Mouse (Mus musculus) cortical plate, adult 2 months (tissue): ENCODE results near the gene Slc2a12. TPM values are rescaled to one million over a fixed set of nuclear protein-coding genes. Genes with fewer than 3 reads are reported as not detected.
A peak's percentile ranks its signal among the peaks of the same experiment; 100 is the strongest.

Source experiments
- H3K27ac ChIP-seq: fragments of 200-500 bp; 2 replicates; pipeline ENCODE4 v1.5.1; 2012; ENCODE audit warnings: low read length, control low read depth, inconsistent platforms; ENCODE audit not compliant: insufficient read depth
- H3K4me1 ChIP-seq: fragments of 200-500 bp; 2 replicates; pipeline ENCODE4 v1.6.1; 2011; ENCODE audit warnings: low read length; ENCODE audit not compliant: control insufficient read depth, insufficient read depth
- H3K4me3 ChIP-seq: fragments of 200-500 bp; 2 replicates; pipeline ENCODE4 v1.5.1; 2011; ENCODE audit warnings: mild to moderate bottlenecking, low read length, control low read depth; ENCODE audit not compliant: insufficient read depth
- CTCF ChIP-seq: fragments of 200-500 bp; IDR thresholded peaks from 2 replicates; pipeline ENCODE4 v1.5.1; 2011; ENCODE audit warnings: mild to moderate bottlenecking, control low read depth, low read length; ENCODE audit not compliant: insufficient read depth; ENCODE audit errors: extremely low read depth
- POLR2A ChIP-seq: fragments of 200-500 bp; IDR thresholded peaks from 2 replicates; pipeline ENCODE4 v1.6.1; 2011; ENCODE audit warnings: mild to moderate bottlenecking, low read length, control low read depth; ENCODE audit not compliant: insufficient read depth; ENCODE audit errors: extremely low read depth
- polyA plus RNA-seq: library from polyadenylated mRNA; depleted of rRNA; stranded (reverse); fragments of >200 nt; gene quantifications from 2 replicates; pipeline ENCODE4 v1.2.3, GENCODE M21; 2012

Slc2a12 gene
- polyA plus RNA-seq, 1 experiment, result 1.4 TPM

DNA sequence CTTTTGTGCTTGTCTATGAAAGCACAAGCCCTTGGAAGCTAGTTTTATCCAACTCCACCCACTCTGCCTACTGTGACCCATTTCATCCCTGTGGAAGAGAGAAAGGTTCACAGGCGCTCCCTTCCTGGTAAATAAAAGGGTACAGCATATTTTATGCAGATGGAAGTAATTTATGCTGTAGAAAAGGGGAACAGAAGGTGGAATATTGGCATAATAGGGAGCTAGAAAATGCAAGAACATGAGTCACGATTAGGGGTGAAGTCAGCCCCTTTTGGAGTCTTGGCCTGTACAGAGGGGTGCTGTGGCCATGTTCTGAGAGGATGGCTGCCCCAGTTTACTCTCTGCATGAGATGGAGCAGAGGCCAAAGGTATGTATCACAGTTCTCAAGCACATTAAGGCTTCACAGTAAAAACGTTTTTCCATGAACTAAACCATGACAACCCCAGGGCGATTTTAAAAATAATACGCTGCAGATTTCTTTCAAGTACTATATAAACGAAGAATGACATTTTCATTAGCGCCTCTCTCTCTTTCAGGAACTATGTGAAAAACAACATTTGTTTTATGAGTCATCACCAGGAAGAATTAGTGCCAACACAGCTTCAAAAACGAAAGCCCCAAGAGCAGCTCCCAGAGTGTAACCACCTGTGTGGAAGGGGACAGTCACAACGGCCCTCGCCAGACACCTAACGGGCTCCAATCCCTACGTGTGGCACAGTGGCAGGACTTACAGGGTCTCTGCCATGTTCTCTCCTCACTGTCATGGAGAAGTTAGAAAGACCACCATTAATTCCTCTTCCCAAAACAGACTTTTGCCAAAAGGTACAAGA lies 56.9 kb downstream of the Slc2a12 start:
- Histone ChIP-seq H3K27ac (peak overlapping the region; percentile 75), H3K4me1 (peaks cover 23% of the 10 kb centered on the region), H3K4me3 (no peak overlapping the region)
- TF ChIP-seq CTCF (no peak), POLR2A (no peak)

GRCm38 (mm10) chr10:22703844-22704243 lies 59.0 kb downstream of the Slc2a12 start:
- Histone ChIP-seq H3K27ac (no peak overlapping the region), H3K4me3 (no peak overlapping the region), H3K4me1 (peaks cover 23% of the 10 kb centered on the region)
- TF ChIP-seq POLR2A (no peak), CTCF (no peak)

GRCm38 (mm10) chr10:22708190-22708843 lies 63.5 kb downstream of the Slc2a12 start:
- H3K4me1 ChIP-seq, result peaks cover 3% of the 10 kb centered on the region; the same call in 1 of the 2 replicates
- H3K4me3 ChIP-seq, result no peak overlapping the region
- H3K27ac ChIP-seq, result no peak overlapping the region
- TF ChIP-seq CTCF (no peak), POLR2A (no peak)

DNA sequence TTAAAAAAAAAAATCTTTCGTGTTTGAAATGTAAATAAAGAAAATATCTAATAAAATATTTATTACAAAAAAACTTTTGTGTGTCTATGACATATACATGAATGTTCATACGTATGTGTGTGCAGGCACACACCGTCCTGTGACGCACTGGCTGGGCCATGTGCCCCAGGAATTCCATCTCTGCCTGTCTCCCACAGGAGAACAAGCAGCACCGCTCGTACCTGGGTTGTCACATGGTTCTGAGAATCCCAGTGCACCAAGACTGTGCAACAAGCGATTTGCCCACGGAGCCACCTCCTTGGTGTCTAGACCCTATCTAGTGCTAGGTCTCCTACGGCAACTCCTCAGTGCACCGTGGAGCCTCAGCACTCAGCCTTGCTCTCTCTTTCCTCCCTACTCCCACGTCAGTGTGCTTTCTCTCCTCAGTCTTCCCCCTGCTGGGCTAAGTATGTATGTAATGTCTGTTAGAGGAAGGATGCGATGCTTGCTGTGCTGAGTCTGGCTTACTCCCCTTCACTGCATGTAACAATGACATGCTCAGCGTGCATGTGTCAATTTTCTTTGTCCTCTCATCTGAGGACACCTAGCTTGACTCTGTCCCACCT lies 65.5 kb downstream of the Slc2a12 start:
- no peak overlapping the region for H3K4me3 ChIP-seq
- TF ChIP-seq CTCF, result peak; percentile 57
- TF ChIP-seq POLR2A, result no peak
- H3K27ac ChIP-seq, result no peak overlapping the region
- peaks cover 6% of the 10 kb centered on the region; the same call in 1 of the 2 replicates for H3K4me1 ChIP-seq

GRCm38 (mm10) chr10:22712955-22713354 lies 68.1 kb downstream of the Slc2a12 start:
- TF ChIP-seq CTCF (no peak), POLR2A (no peak)
- no peak overlapping the region for H3K27ac ChIP-seq

DNA sequence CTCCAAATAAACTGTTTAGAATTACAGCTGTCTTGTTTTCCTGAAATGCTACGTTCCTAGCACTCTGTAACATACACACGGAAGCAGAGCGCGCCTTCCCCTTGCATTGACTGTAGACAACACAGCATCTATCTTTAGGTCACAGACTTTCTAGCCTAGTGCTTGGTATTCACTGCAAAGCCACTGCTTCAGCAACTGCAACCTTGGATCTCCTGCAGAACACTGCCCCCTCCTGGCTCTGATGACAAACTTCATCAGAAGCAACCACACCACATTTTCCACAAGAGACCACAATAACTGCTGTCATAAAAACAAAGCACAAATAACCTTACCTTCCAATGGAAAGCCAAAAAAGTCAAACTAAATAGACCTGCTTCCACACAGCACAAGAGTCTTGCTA lies 69.7 kb downstream of the Slc2a12 start:
- H3K4me3 ChIP-seq, result no peak overlapping the region
- H3K4me1 ChIP-seq, result peaks cover 6% of the 10 kb centered on the region; the same call in 1 of the 2 replicates
- TF ChIP-seq CTCF, result peak; percentile 85
- no peak for TF ChIP-seq POLR2A
- H3K27ac ChIP-seq, result no peak overlapping the region

More at GRCm38 (mm10) chr10:22712955-22713354, 68.1 kb downstream of the Slc2a12 start:
- H3K4me3 ChIP-seq, result no peak overlapping the region
- H3K4me1 ChIP-seq, result peaks cover 6% of the 10 kb centered on the region; the same call in 1 of the 2 replicates

- peaks cover 13% of the 10 kb centered on the region; the same call in 1 of the 2 replicates for H3K4me1 ChIP-seq
- H3K27ac ChIP-seq, result no peak overlapping the region
- no peak overlapping the region for H3K4me3 ChIP-seq
- TF ChIP-seq POLR2A (no peak), CTCF (no peak)
These were observed 73.7 kb downstream of the Slc2a12 start for GRCm38 (mm10) chr10:22718475-22718874.

DNA sequence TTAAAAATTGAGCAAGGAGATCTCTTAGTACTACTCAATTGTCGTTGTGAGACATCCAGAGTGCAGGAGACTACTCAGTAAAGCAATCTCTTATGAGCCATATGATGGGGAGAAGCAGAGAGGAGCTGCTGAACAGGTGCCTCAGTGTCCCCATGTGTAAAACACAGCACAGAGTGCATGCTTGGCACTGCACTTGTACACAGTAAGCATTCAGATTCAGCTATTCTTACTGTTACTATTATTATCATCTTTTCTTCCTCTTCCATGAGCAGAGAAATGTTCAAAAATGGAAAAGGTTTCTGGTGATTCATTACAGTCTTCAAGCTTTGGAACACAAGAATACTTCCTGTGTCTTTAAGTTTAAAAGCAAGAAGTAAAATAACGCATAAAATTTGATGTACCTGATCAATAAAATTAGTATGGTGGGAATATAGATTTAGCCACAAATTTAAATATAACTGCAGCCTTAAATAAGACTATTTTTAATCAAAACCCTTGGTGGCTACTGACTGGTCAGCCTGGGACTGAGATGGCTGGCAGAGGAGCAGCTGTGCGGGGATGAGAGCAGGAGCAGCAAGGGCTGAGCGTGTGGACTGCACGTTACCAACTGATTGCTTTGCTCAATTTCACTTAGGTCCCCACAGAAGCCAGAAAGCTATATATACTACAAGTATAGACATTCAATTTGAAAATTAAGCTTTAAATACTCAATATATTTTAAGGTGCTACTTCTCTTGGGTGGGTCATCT lies 76.1 kb downstream of the Slc2a12 start:
- Histone ChIP-seq H3K4me1 (peaks cover 10% of the 10 kb centered on the region; the same call in 1 of the 2 replicates), H3K4me3 (no peak overlapping the region), H3K27ac (0 out of 2 replicates have a peak overlapping the region, but pooled peaks have one; percentile 3)
- TF ChIP-seq CTCF (no peak), POLR2A (no peak)

- H3K4me1 ChIP-seq, result peaks cover 6% of the 10 kb centered on the region; the same call in 1 of the 2 replicates
- no peak overlapping the region for H3K27ac ChIP-seq
- no peak for TF ChIP-seq CTCF
- no peak for TF ChIP-seq POLR2A
- no peak overlapping the region for H3K4me3 ChIP-seq
These were observed 80.4 kb downstream of the Slc2a12 start for GRCm38 (mm10) chr10:22725166-22725565.
